Mouse (Mus musculus) frontal cortex, postnatal 14 days (tissue): Measurements from ENCODE around the gene Ccdc144b.

Source experiments
- DNase-seq, 2 experiments: peaks; one replicate each; pipeline ENCODE4 v3.0.0; 2022; ENCODE audit warnings: low spot score in 2 of 2

The Ccdc144b gene

DNA sequence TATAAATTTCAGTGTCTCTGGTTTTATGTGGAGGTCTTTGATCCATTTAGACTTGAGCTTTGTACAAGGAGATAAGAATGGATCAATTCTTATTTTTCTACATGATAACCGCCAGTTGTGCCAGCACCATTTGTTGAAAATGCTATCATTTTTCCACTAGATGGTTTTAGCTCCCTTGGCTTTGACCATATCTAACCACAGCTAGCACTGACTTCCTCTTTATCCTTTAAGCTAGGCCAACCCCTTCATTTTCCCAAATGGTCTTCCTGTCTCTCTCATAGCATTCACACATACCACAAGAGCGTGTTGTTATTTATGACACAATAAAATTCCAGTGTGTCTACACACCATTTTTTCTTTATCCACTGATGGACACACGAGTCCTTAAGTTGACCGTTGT is 23.4 kb downstream of the Ccdc144b start:
- DNase-seq = no peak

DNA sequence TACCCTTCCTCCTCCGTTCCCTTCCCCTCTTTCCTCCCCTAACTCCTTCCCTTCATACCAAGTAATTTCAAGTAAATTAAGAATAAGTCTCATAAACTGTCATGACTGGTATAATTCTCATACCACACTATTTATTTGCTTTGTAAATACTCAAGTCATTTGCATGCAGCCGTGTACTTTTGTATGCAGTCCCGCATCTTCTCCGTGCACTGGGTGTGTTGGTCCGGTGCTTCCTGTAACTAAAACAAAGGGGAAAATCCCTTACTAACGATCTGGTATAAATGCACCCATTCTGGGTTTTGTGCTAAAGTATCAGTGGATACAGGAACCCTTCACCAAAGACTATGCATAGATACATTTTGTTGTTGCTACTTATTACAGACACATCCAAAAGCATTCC is 27.6 kb downstream of the Ccdc144b start:
- DNase-seq = no peak

DNA sequence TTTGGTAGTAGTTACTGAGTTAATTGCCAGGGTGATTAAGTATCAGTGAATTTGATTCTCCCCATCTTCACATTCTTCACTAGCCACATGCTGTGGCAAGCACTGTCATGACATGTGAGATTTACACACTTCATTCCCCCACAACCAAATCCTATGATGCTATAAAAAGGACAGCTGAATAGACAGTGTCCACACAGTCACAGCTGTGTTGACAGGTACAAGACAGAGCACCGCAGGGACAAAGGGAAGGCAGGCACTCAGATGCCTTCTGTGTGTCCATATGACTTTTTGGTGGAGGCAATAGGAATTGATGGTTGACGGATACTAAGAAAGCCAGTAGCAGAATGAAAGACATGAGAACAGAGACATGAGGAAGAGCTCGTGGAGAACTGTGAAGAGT is 42.1 kb downstream of the Ccdc144b start:
- DNase-seq = no peak

DNA sequence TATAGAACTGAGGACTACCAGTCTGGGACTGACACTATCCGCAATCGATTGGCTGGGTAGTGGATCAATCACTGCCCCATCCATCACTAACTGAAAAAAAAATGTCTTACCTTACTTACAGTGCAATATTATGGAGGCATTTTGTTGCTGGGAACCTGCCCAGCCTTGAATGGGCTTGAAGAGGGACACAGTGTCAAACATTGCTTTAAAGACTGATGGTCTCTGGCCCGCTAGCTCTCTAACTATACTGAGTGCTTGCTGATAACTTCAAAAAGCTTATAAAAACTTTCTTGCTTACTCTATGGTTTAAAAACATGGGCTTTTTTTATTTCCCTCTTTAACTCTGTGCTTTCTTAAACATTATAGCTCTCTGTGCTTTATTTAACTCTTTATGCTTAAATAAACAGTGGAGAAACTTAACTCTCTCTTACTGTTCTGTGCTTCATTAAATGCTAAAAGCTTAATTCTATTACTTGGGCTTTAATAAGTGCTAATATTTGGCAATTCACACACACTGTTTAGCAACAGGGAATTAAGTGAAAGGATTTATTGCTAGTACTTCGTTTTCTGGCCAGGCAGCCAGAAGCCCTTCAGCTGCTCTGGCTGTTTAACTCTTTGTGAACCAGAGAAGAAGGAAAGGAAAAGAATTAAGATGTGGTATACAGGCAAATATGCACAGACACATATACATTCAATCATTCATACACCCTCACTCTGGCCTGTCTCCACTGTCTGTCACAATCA is 44.8 kb downstream of the Ccdc144b start:
- DNase-seq = no peak

DNA sequence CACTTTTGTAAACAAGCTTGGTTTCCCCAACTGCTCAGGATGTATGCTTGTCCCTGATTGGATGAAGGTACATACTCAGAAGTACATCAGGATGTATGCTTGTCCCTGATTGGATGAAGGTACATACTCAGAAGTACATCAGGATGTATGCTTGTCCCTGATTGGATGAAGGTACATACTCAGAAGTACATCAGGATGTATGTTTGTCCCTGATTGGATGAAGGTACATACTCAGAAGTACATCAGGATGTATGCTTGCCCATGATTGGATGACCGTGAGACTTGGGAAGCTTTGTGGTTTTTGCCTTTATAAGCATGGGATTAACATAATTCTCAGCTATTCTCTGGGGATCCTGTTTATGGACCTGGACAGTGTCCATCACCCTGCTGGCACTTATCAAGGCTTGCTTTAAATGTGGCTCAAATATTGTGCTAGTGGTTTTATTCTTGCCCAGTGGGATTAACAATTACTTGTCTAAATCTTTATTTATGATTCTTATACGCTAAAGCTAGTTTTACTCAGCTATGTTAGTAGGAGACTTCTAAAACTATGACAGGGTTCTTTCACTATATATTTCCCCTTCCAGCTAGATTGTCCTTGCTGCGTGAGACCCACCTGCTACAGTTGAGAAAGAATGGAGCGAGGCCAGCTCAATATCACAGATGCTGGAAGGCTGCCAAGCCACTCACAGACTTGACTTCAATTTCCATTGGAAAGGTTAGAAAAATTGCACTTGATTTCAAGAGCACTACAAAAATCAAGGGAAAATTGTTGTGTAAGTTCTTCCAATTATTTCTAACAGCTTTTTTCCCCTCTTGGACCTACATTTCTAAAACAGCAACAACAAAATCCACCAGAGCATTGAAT is 49.1 kb downstream of the Ccdc144b start:
- no peak for DNase-seq

DNA sequence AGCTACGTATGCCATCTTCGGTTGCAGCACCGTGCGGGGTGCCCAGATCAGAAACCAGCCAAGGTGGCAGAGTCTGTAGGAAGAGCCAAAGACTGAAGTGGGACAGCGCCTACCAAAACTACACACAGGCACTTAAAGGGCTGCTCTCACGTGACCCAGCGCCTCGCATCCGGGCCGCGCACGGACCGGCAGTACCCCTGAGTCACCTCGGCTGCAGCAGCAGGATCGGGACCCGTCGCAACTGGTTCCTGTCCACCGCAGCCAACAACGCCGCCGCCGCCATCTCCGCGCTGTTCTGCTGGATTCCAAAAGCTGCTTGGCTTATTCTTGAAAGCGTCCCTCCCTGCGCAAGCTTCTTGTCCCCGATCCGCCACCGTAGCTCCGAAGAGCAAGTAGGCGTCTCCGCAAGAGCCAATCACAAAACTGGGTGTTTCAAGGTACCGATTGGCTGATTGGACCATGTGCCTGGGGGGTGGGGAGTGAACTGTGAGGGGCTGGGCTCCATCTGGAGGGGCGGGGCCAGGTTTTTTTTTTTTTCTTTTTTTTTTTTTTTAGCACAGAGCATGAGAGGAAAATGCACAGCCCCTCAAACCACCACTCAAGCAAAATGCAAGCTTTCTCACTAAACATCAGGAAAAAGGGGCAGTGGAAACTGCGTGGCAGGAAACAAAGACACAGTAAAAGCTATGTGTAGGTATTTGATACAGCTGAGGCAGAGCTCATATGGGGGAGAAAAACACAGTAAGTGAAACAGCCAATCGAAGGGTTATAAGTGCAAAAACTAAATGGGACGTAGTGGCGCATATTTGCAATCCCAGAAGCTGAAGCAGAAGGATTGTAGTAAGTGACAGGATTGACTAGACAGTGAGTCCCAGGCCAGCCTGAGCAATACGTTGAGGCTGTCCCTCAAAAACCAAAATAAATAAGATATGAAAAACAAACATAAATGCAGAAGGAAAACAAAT is 52.8 kb downstream of the Ccdc144b start, which contains the start of gene Mccc1:
TSS of gene Mccc1 (minus strand) at position 404 of the 965 bp plus-strand sequence.
- DNase-seq = peak; percentile 91 to 95

DNA sequence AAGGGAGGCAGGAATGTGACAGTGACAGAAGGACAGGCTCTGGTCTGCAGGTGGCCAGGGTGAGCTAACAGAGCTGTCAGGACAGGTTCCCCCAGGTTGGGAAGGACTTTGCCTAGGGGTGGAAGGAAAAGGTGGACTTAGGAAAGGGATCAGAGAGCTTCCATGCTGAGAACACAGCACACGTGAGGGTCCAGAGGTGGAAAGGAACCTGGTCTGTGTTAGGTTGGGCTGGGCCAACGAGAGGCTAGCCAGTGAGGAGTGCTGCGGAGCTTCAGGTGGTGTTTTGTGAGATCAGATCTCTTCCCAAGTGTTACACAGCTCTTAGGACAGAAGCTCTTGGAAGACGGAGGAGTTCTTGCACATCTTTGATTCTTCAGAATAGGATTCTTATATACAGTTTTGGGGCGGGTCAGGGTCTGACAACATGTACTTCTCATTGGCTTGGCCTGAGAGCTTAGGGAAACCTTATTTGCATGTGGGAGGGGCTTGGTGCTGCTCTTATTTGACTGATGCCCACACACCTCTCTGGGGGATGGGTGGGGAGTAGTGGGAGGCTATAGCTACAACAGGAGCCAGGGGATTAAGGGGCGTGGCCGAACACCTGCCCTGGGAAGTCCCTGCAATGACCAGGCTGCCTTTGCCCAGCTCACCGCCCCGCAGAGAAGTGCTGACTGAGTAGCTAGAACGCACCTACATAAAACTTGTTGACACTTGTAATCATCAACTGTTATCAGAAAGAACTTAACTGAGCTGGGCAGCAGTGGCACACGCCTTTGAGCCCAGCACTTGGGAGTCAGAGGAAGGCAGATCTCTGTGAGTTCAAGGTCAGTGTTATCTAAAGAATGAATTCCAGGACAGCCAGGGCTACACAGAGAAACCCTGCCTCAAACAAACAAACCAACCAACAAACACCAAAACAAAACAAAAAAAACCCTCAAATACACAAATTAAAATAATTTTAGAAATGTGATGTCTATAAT is 58.5 kb downstream of the Ccdc144b start:
- DNase-seq = no peak

DNA sequence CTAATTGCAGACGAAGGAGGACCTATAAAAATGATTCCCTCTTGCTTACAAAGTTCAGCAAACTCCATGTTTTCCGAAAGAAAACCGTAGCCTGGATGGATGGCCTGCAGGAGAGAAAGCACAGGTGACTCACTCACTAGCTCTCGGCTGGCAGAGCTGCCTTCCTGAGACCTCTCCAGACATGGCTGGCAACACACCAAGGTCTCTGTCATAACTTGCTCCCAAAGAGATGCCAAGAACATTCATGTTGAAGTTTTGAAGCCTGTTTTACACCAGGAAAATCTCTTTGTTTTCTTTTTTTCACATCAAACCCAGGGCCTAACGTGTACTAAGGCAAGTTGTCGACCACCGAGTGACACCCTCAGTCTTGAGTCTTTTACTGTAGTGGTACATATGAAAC is 62.6 kb downstream of the Ccdc144b start:
- no peak for DNase-seq

DNA sequence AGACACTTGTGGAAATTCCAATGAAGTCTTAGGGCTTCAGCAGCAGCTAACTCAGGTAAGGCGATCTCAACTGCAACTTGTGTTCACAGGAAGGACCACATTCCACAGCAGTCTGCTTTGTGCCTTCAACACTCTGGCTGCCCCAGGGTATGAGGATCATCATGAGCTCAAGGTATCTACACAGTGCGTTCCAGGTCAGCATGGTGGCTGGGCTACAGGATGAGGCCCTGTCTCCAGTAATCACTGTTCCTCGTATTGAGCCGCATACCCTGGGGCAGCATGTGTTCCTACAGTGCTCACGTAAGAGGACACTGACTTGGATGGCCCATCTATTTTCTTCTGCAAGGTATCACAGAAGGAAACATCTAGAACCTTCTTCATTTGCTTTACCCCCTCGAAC is 65.3 kb downstream of the Ccdc144b start:
- no peak for DNase-seq

DNA sequence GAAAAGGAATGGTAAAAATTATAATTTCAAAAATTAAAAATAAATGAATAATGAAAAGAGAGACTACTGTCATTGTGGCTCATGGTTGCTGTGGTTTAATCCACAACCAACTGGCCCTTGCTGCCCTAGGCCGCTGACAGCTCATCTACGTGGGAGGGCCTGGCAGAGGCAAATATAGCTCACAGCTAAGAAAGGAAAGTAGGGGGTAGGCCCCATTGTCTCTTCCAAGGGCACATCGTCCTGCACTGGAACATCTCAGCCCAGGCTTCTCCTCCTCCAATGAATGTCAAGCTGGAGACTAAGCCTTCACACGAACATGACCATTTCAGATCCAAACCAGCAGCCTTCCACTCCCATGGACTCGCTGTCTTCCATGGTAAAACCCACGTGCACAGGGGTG is 67.1 kb downstream of the Ccdc144b start:
- DNase-seq = no peak

DNA sequence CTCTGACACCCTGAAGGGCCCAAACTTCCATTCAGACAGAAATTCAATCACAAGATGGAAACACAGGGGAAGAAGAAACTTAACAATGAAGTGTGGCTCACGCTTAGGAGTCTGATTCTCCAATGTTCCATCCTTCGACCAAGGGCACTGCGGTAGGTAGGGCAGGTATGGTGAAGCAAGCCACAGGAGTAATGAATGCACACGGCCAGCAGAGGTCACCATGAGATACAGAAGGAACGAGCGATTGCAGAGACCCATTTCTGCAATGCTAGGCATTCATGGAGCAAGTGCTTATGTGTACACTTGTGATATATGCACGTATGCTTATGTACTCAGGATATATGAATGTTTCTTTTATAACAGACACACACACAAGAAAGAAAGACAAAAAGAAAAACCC is 79.8 kb downstream of the Ccdc144b start:
- no peak for DNase-seq

DNA sequence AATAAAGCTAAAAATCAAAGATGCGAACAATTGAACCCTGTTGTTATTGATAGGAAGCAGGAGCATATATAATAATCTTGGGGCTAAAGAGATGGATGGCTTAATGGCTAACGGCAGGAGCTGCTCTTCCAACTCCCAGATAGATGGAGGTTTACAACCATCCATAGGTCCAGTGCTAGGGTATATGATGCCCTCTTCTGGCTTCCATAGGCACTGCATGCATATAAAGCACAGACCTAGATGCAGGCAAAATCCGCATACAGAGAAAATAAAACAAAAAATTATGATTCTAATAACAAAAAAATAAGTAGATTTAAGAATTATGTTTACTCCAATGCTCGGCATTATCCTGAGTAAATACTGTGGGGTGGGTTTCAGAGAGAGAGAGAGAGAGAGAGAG is 80.4 kb downstream of the Ccdc144b start:
- DNase-seq = no peak

DNA sequence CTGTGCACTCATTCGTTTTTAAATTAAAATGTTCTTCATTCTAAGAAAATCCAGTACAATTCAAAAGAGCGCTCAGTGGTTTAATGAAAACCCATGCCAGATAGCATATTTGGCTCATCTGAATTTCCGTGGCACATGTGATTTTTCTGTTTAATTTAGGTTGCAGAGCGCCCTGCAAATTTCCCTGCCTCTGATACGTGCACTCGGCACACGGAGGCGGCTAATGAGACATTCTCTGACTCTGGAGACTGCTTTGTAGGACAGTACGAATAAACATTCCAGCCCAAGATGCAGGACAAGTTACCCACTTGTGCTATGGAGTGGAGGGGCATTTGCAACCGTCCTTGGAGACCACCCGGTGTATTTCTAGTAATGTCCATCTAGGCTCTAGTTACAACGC is 82.2 kb downstream of the Ccdc144b start:
- no peak for DNase-seq

DNA sequence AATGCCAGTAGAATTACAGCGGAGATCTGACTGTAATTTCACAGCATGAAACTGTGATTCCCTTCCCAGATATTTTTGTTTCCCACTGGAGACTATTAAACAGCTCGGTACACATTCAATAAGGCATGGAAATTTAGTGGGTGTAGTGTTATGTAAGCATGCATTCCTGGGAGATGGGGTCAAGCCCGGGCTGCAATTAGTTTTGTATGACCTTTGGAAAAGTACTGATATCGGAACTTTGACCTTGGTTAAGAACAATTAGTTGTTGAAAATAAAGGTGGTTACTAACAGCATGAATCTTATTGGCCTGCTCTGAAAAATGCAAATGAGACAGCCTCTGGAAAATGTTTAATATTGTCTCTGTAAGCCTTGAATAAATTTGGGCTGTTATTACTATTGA is 82.9 kb downstream of the Ccdc144b start:
- no peak for DNase-seq

DNA sequence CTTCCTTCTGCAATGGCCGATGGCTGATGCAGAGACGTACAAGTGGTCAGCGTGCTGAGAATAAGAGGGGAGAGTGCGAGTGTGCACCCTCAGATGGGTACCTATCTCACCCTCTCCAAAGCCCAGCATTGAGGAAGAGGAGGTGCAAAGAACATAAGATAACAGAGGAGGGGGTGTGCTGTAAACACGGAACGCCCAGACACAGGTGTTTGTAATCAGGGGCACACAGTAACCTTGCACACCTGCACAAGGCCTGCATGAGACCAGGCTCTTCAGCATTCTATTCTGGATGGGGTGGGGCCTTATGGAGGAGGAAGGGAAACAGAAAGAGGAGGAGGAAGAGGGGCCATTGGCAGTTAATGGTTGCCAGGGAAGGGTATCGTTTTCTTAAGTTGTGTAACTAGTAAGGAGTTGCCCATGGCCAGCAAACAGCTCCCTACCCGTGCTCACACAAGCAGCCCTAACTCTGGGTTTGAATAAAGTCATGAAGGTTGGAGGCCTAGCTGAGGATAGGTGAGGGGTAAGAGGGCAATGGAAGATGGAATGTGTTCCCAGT is 85.9 kb downstream of the Ccdc144b start:
- no peak for DNase-seq

DNA sequence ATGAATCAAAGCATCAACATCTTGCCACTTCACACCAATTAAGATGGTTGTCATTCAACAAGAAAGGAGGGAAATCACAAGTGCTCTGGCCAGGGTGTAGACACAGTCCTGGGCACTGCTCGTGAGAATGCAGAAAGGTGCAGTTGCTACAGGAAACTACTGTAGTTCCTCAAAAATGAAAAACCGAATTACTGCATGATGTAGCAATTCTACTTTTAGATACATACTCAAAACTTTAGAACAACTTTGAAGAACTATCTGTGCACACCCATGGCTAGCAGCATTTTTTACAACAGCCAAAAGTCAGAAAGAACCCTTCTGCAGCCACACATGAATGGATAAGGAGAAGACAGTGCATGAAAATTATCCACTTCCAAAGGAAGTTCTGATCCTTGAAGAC is 86.9 kb downstream of the Ccdc144b start:
- no peak for DNase-seq

DNA sequence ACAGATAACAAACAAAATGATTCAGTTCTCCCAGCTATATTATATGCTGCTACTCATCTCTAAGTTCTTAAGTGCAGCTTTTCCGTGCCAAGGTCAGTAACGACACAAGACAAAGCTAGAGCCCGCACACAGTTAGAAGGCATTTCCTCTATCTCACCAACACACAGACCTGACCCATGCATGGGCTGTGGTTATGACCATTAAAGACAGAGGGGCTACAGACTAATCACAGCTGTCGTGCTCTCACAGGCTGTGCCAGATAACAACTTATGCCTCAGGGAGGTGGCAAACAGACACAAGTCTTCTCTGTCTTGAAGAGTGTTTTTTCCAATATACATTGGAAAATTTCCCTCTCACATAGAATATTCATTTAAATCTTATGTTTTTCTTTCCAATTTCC is 88.4 kb downstream of the Ccdc144b start:
- DNase-seq = no peak

DNA sequence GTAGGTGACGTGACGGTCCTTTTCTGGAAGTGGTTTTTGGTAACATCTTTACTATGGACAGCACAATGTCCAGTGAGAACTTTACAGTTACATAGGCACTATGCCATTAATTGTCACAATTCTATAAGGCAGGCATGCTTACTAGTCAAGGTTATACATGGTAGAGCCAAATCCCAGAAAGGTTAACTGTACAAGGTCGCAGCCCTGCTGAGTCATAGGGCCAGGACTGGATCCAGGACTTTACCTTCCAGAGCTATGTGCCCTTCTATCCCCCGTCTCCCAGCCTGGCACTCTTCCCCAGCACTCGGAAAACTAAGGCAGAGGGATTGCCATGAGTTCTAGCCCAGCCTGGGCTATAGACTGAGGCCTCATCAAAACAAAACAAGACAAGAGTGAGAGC is 89.4 kb downstream of the Ccdc144b start:
- DNase-seq = no peak

DNA sequence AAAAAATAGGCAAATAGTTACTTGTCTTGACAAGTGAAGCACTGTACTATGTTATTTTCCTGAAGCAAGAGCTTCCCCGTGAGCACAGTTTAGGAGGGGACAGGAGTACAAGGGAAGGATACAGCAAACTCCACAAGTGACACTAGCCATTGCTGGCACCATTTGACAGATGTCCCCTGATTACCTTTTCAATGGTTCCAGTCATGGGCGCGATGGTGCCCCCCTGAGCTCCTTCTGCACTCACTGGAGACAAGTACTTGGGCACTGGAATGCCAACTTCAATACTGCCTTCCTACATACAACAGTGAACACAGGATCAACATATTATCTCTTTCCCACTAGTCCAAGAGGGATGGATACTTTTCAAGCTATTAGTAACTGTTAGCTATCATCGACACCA is 89.9 kb downstream of the Ccdc144b start:
- no peak for DNase-seq

DNA sequence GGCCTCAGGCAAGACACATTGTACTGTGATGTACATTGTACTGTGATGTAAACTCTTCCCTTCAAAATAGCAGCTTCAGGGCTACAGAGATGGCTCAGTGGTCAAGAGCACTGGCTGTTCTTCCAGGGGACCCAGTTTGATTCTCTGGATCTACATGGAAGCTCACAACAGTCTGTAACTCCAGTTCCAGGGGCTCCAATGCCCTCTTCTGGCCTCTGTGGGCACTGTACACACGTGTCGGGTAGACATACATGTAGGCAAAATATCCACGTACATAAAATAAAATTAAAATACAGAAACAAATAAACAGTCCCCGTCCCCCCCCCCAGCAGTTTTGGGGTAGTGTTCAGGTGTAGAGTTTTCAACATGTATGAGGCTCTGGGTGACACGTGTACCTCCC is 90.4 kb downstream of the Ccdc144b start:
- DNase-seq = no peak
